In genomic region chr6:56360086-56360485, GRCm38 (mm10) we compare ENCODE assay signal across 12 mouse cellular contexts.
DNase-seq lines count a peak whose midpoint lies in the region; ATAC-seq and TF ChIP-seq lines count a peak whose summit lies in the region.
"Had no signal": no experiment of that assay in that cellular context is flagged by ENCODE, and none has a peak within 500 bp of the region (broad histone marks: within the 10 kb centered on the region; RNA-seq: fewer than 3 reads in every experiment).

No protein-coding gene starts in this region.

- no peak for TF ChIP-seq POLR2A in lung, adult 2 months (IDR thresholded peaks at IDR 0.05; ENCODE audit: borderline replicate concordance, extremely low read depth, low read depth, low read length)

- no peak overlapping the region for H3K9ac ChIP-seq in intestine, embryonic 16.5 days (ENCODE audit: low read depth, low read length)
- H3K9ac ChIP-seq in intestine, postnatal 0 days (ENCODE audit: low read depth, low read length): no peak overlapping the region
- no peak overlapping the region for H3K9ac ChIP-seq in forebrain, postnatal 0 days
- H3K9ac ChIP-seq in neural tube, embryonic 13.5 days: peak overlapping the region; percentile 18; the same call in 1 of the 2 replicates
- H3K9ac ChIP-seq: liver, embryonic 15.5 days had no signal

- TF ChIP-seq CTCF in intestine, postnatal 0 days (IDR thresholded peaks at IDR 0.05; ENCODE audit: low read depth): no peak
- TF ChIP-seq CTCF in forebrain, postnatal 0 days (IDR thresholded peaks at IDR 0.05; ENCODE audit: low read depth): no peak
- TF ChIP-seq CTCF in lung, adult 2 months (IDR thresholded peaks at IDR 0.05; ENCODE audit: insufficient read depth, low read length): no peak

- WGBS in intestine, embryonic 16.5 days: 46% methylated on average over 6 of the region's 6 CpGs
- 49% methylated on average over 6 of the region's 6 CpGs for WGBS in intestine, postnatal 0 days
- 67% methylated on average over 6 of the region's 6 CpGs for WGBS in forebrain, postnatal 0 days
- 72% methylated on average over 6 of the region's 6 CpGs for WGBS in neural tube, embryonic 13.5 days
- WGBS in lung, adult 2 months: 44% methylated on average over 6 of the region's 6 CpGs

- 0 out of 2 replicates have a peak, but pooled peaks cover 5% of the 10 kb centered on the region for H3K27me3 ChIP-seq in intestine, embryonic 16.5 days (replicated peaks; ENCODE audit: control insufficient read depth, insufficient read depth, low read length)
- 0 out of 2 replicates have a peak, but pooled peaks cover 13% of the 10 kb centered on the region for H3K27me3 ChIP-seq in intestine, postnatal 0 days (replicated peaks; ENCODE audit: control insufficient read depth, insufficient read depth, low read length)
- H3K27me3 ChIP-seq in forebrain, postnatal 0 days (ENCODE audit: insufficient read depth, low read length): no peaks in the 10 kb centered on the region
- H3K27me3 ChIP-seq in neural tube, embryonic 13.5 days: 0 out of 2 replicates have a peak, but pooled peaks cover 4% of the 10 kb centered on the region

- 0 out of 2 replicates have a peak overlapping the region, but pooled peaks have one; percentile 9 for H3K4me2 ChIP-seq in intestine, embryonic 16.5 days (ENCODE audit: low read depth, low read length)
- no peak overlapping the region for H3K4me2 ChIP-seq in intestine, postnatal 0 days (replicated peaks; ENCODE audit: low read depth)
- peak overlapping the region; percentile 95 for H3K4me2 ChIP-seq in forebrain, postnatal 0 days (ENCODE audit: low read depth)
- H3K4me2 ChIP-seq in neural tube, embryonic 13.5 days: peak overlapping the region; percentile 94
- H3K4me2 ChIP-seq: liver, embryonic 15.5 days had no signal

- peak; percentile 50; the same call in 1 of the 2 replicates for ATAC-seq in frontal cortex, adult (ENCODE audit: low TSS enrichment)
- ATAC-seq in intestine, embryonic 16.5 days: no peak
- no peak for ATAC-seq in intestine, postnatal 0 days
- ATAC-seq in forebrain, postnatal 0 days: no peak
- no peak for ATAC-seq in neural tube, embryonic 13.5 days (ENCODE audit: low read depth)

- H3K27ac ChIP-seq in intestine, embryonic 16.5 days (ENCODE audit: low read length): no peak overlapping the region
- H3K27ac ChIP-seq in intestine, postnatal 0 days (ENCODE audit: low read depth, low read length): no peak overlapping the region
- no peak overlapping the region for H3K27ac ChIP-seq in forebrain, postnatal 0 days (ENCODE audit: low read depth, low read length)
- no peak overlapping the region for H3K27ac ChIP-seq in neural tube, embryonic 13.5 days (replicated peaks)
- H3K27ac ChIP-seq: layer of hippocampus, adult 2 months; liver, embryonic 15.5 days had no signal

- DNase-seq in frontal cortex, postnatal 36 days (ENCODE audit: low spot score in 2 of 2): no peak
- DNase-seq in forebrain, postnatal 0 days: no peak
- no peak for DNase-seq in adrenal gland, adult (ENCODE audit: inconsistent age in 2 of 2, low spot score in 1 of 2)
- DNase-seq in lung, adult 2 months: no peak
- DNase-seq: kidney, adult 9 months; lung, postnatal 36 days had no signal

- H3K9me3 ChIP-seq in intestine, embryonic 16.5 days (ENCODE audit: control insufficient read depth, low read length): no peaks in the 10 kb centered on the region
- no peaks in the 10 kb centered on the region for H3K9me3 ChIP-seq in intestine, postnatal 0 days (ENCODE audit: control insufficient read depth)
- H3K9me3 ChIP-seq in forebrain, postnatal 0 days (ENCODE audit: low read length): no peaks in the 10 kb centered on the region
- H3K9me3 ChIP-seq in neural tube, embryonic 13.5 days: no peaks in the 10 kb centered on the region
- H3K9me3 ChIP-seq: liver, embryonic 15.5 days had no signal

- peaks cover 8% of the 10 kb centered on the region; the same call in 1 of the 2 replicates for H3K4me1 ChIP-seq in intestine, embryonic 16.5 days (ENCODE audit: control insufficient read depth, insufficient read depth, low read length)
- no peaks in the 10 kb centered on the region for H3K4me1 ChIP-seq in intestine, postnatal 0 days (replicated peaks; ENCODE audit: control insufficient read depth, insufficient read depth, low read length)
- H3K4me1 ChIP-seq in forebrain, postnatal 0 days (ENCODE audit: insufficient read depth): peaks cover 10% of the 10 kb centered on the region; the same call in 1 of the 2 replicates
- H3K4me1 ChIP-seq in neural tube, embryonic 13.5 days (replicated peaks): peaks cover 27% of the 10 kb centered on the region
- H3K4me1 ChIP-seq in lung, adult 2 months (ENCODE audit: control insufficient read depth, insufficient read depth, low read length): no peaks in the 10 kb centered on the region
- H3K4me1 ChIP-seq: liver, embryonic 15.5 days had no signal

- no peaks in the 10 kb centered on the region for H3K36me3 ChIP-seq in intestine, embryonic 16.5 days (ENCODE audit: control insufficient read depth, insufficient read depth, low read length)
- H3K36me3 ChIP-seq in intestine, postnatal 0 days (ENCODE audit: control insufficient read depth, insufficient read depth): no peaks in the 10 kb centered on the region
- H3K36me3 ChIP-seq in forebrain, postnatal 0 days (ENCODE audit: insufficient read depth): no peaks in the 10 kb centered on the region
- no peaks in the 10 kb centered on the region for H3K36me3 ChIP-seq in neural tube, embryonic 13.5 days
- H3K36me3 ChIP-seq: liver, embryonic 15.5 days had no signal

- H3K4me3 ChIP-seq in intestine, embryonic 16.5 days (ENCODE audit: low read length): no peak overlapping the region
- H3K4me3 ChIP-seq in intestine, postnatal 0 days (ENCODE audit: low read depth, low read length): no peak overlapping the region
- H3K4me3 ChIP-seq in forebrain, postnatal 0 days (ENCODE audit: low read depth, low read length): peak overlapping the region; percentile 11; the same call in 1 of the 2 replicates
- H3K4me3 ChIP-seq in neural tube, embryonic 13.5 days: peak overlapping the region; percentile 52; the same call in 1 of the 2 replicates
- H3K4me3 ChIP-seq in lung, adult 2 months (replicated peaks; ENCODE audit: extremely low read depth, low read depth, low read length): no peak overlapping the region
- H3K4me3 ChIP-seq: layer of hippocampus, adult 2 months; liver, embryonic 15.5 days had no signal

Comparison
In these comparisons a context has a peak if more than half of its experiments do, and no peak if none do; other contexts are left out.
1. H3K4me3 ChIP-seq: peak in forebrain, postnatal 0 days (single experiment) and neural tube, embryonic 13.5 days (single experiment); none in intestine, embryonic 16.5 days (single experiment), intestine, postnatal 0 days (single experiment) and lung, adult 2 months (single experiment).